Mouse (Mus musculus) testis, adult 2 months (tissue): ENCODE data around the gene Mgat4c.

Experiments used
- CTCF ChIP-seq: fragments of 200-500 bp; IDR thresholded peaks from 2 replicates; pipeline ENCODE4 v1.5.1; 2012; ENCODE audit warnings: low read depth, mild to moderate bottlenecking, inconsistent platforms, low read length, moderate library complexity; ENCODE audit not compliant: control insufficient read depth, insufficient read depth, insufficient replicate concordance
- POLR2A ChIP-seq: fragments of 200-500 bp; IDR thresholded peaks from 2 replicates; pipeline ENCODE4 v1.6.1; 2012; ENCODE audit warnings: low read depth, mild to moderate bottlenecking, inconsistent platforms, low read length, moderate library complexity; ENCODE audit not compliant: control insufficient read depth

GRCm38 (mm10) chr10:102365685-102366381, 684.5 kb downstream of the Mgat4c start:
- TF ChIP-seq CTCF: no peak
- no peak for TF ChIP-seq POLR2A
